Mouse (Mus musculus) erythroid progenitor cell, adult 5-6 weeks (primary cell): ENCODE measurements around the gene Smpx. TPM values are rescaled to one million over a fixed set of nuclear protein-coding genes. Genes with fewer than 3 reads are reported as not detected.

Experiments
- total RNA-seq, 2 experiments: library from RNA; stranded (forward) in 1 of 2; stranded (reverse) in 1 of 2; fragments of 150-400 nt in 1 of 2; fragments of 186-747, 209-891 nt in 1 of 2; gene quantifications; 2 replicates each; pipeline versions ENCODE4 v1.2.3 to v1.2.4; 2015 to 2017; ENCODE audit warnings: low replicate concordance in 2 of 2

Gene Smpx
- total RNA-seq, 2 experiments from 2014 or later = not detected

Other genes starting within 250 kb of the Smpx start
- 7.6 and 12.6 TPM in 2 replicates for gene Sms, start 206.6 kb upstream of the Smpx start, total RNA-seq (2015; ENCODE audit: low replicate concordance)
- 4.7 TPM in 1 of 2 replicates, not detected in the other for gene Sms, start 206.6 kb upstream of the Smpx start, total RNA-seq (2017; ENCODE audit: low replicate concordance)
- 2.1 and 2.2 TPM in 2 replicates for gene Yy2, start 129.9 kb upstream of the Smpx start, total RNA-seq (2015; ENCODE audit: low replicate concordance)
- gene Yy2, start 129.9 kb upstream of the Smpx start, total RNA-seq (2017; ENCODE audit: low replicate concordance) = 0.64 TPM in 1 of 2 replicates, not detected in the other
- 0.42 and 2.2 TPM in 2 replicates for gene Mbtps2, start 100.2 kb upstream of the Smpx start, total RNA-seq (2015; ENCODE audit: low replicate concordance)
- 0.23 and 1.3 TPM in 2 replicates for gene Mbtps2, start 100.2 kb upstream of the Smpx start, total RNA-seq (2017; ENCODE audit: low replicate concordance)
- gene Klhl34, start 119.5 kb downstream of the Smpx start, total RNA-seq (2015; ENCODE audit: low replicate concordance) = not detected in 2 replicates
- gene Klhl34, start 119.5 kb downstream of the Smpx start, total RNA-seq (2017; ENCODE audit: low replicate concordance) = not detected in 2 replicates